Mouse (Mus musculus) kidney, embryonic 14.5 days (tissue): Measurements from ENCODE around the gene Ambra1. TPM values are rescaled to one million over a fixed set of nuclear protein-coding genes. Genes with fewer than 3 reads are reported as not detected.

ENCODE experiments used
- ATAC-seq: fragments of 200-750 bp; cut with Nextera tagmentation; 2 replicates; pipeline ENCODE4 v1.8.0; 2017; ENCODE audit warnings: moderate number of reproducible peaks, mild to moderate bottlenecking, moderate TSS enrichment, moderate library complexity; ENCODE audit not compliant: low FRiP score, low TSS enrichment
- H3K27ac ChIP-seq: fragments of 300-500 bp; sonication (generic); 2 replicates; pipeline ENCODE4 v1.5.1; 2014; ENCODE audit warnings: low read depth, mild to moderate bottlenecking, low read length, moderate library complexity, mixed read lengths
- H3K27me3 ChIP-seq: fragments of 300-500 bp; sonication (generic); 2 replicates; pipeline ENCODE4 v1.6.1; 2014; ENCODE audit warnings: mild to moderate bottlenecking, low read length; ENCODE audit not compliant: control insufficient read depth, insufficient read depth
- H3K36me3 ChIP-seq: fragments of 300-500 bp; sonication (generic); 2 replicates; pipeline ENCODE4 v1.6.1; 2014; ENCODE audit warnings: low read length, mixed read lengths; ENCODE audit not compliant: control insufficient read depth, insufficient read depth
- H3K4me1 ChIP-seq: fragments of 300-500 bp; sonication (generic); 2 replicates; pipeline ENCODE4 v1.6.1; 2014; ENCODE audit warnings: low read length, mixed read lengths; ENCODE audit not compliant: control insufficient read depth, insufficient read depth
- H3K4me2 ChIP-seq: fragments of 300-500 bp; sonication (generic); replicated peaks from 2 replicates; pipeline ENCODE4 v1.6.1; 2014; ENCODE audit warnings: low read depth, mild to moderate bottlenecking, low read length
- H3K4me3 ChIP-seq: fragments of 300-500 bp; sonication (generic); 2 replicates; pipeline ENCODE4 v1.5.1; 2014; ENCODE audit warnings: mild to moderate bottlenecking, low read length
- H3K9ac ChIP-seq: fragments of 300-500 bp; sonication (generic); 2 replicates; pipeline ENCODE4 v1.6.1; 2014; ENCODE audit warnings: low read depth, mild to moderate bottlenecking, low read length, moderate library complexity
- H3K9me3 ChIP-seq: fragments of 300-500 bp; sonication (generic); 2 replicates; pipeline ENCODE4 v1.6.1; 2016; ENCODE audit warnings: low read length; ENCODE audit not compliant: control insufficient read depth
- WGBS: fragments of 180-500 bp; shearing (Covaris S2); extraction: QIAGEN DNeasy Blood & Tissue Kit; methylation state at CpG from one replicate; pipeline ENCODE4 v1.1.7; 2014; 5-methylcytosine and 5-hydroxymethylcytosine counted together
- polyA plus RNA-seq: library from polyadenylated mRNA; unstranded; fragments of >200 nt; fragmentation: Nextera tagmentation; extraction: Ambion mirVana; gene quantifications from 2 replicates; pipeline ENCODE4 v1.2.1, GENCODE M21; 2014

The Ambra1 gene
- polyA plus RNA-seq, 1 experiment from 2014 or later = 20.3 TPM

GRCm38 (mm10) chr2:91955121-91955591 lies 225.2 kb downstream of the Ambra1 start:
- no peak for ATAC-seq
- no peaks in the 10 kb centered on the region for H3K36me3 ChIP-seq
- WGBS = 88% methylated on average over 4 of the region's 4 CpGs
- no peak overlapping the region for H3K9ac ChIP-seq
- peaks cover 28% of the 10 kb centered on the region for H3K4me1 ChIP-seq
- H3K9me3 ChIP-seq = no peaks in the 10 kb centered on the region
- no peak overlapping the region for H3K4me2 ChIP-seq
- H3K27ac ChIP-seq = no peak overlapping the region
- H3K4me3 ChIP-seq = no peak overlapping the region
- no peaks in the 10 kb centered on the region for H3K27me3 ChIP-seq

- 87% methylated on average over 6 of the region's 6 CpGs for WGBS
- Histone ChIP-seq H3K27ac (no peak overlapping the region), H3K36me3 (no peaks in the 10 kb centered on the region), H3K4me3 (no peak overlapping the region), H3K4me2 (no peak overlapping the region), H3K27me3 (no peaks in the 10 kb centered on the region), H3K4me1 (peaks cover 21% of the 10 kb centered on the region), H3K9ac (no peak overlapping the region), H3K9me3 (no peaks in the 10 kb centered on the region)
- no peak for ATAC-seq
These were observed 225.9 kb downstream of the Ambra1 start for GRCm38 (mm10) chr2:91955875-91956274.

- Histone ChIP-seq H3K4me3 (no peak overlapping the region), H3K9me3 (no peaks in the 10 kb centered on the region), H3K36me3 (no peaks in the 10 kb centered on the region; the same call in 1 of the 2 replicates), H3K4me2 (no peak overlapping the region), H3K9ac (no peak overlapping the region; the same call in 1 of the 2 replicates), H3K4me1 (peaks cover 25% of the 10 kb centered on the region), H3K27me3 (no peaks in the 10 kb centered on the region), H3K27ac (no peak overlapping the region)
- ATAC-seq = no peak
- 52% methylated on average over 4 of the region's 4 CpGs for WGBS
These were observed 227.2 kb downstream of the Ambra1 start for GRCm38 (mm10) chr2:91957096-91957495.

- no peak overlapping the region for H3K4me2 ChIP-seq
- no peak overlapping the region for H3K4me3 ChIP-seq
- no peak overlapping the region for H3K27ac ChIP-seq
- no peaks in the 10 kb centered on the region; the same call in 1 of the 2 replicates for H3K36me3 ChIP-seq
- no peak for ATAC-seq
- no peaks in the 10 kb centered on the region for H3K27me3 ChIP-seq
- peaks cover 32% of the 10 kb centered on the region for H3K4me1 ChIP-seq
- H3K9ac ChIP-seq = no peak overlapping the region
- H3K9me3 ChIP-seq = no peaks in the 10 kb centered on the region
- WGBS = 90% methylated on average over 8 of the region's 8 CpGs
These were observed 228.1 kb downstream of the Ambra1 start for GRCm38 (mm10) chr2:91958049-91958448.

GRCm38 (mm10) chr2:91958701-91959457 lies 228.9 kb downstream of the Ambra1 start:
- Histone ChIP-seq H3K4me1 (peaks cover 26% of the 10 kb centered on the region), H3K9me3 (no peaks in the 10 kb centered on the region), H3K4me3 (no peak overlapping the region), H3K4me2 (no peak overlapping the region), H3K36me3 (no peaks in the 10 kb centered on the region; the same call in 1 of the 2 replicates), H3K27ac (no peak overlapping the region), H3K27me3 (no peaks in the 10 kb centered on the region), H3K9ac (no peak overlapping the region)
- ATAC-seq = no peak
- WGBS = 38% methylated on average over 10 of the region's 10 CpGs

- Histone ChIP-seq H3K9me3 (no peaks in the 10 kb centered on the region), H3K4me2 (no peak overlapping the region), H3K36me3 (no peaks in the 10 kb centered on the region; the same call in 1 of the 2 replicates), H3K27ac (no peak overlapping the region), H3K9ac (no peak overlapping the region), H3K4me1 (peaks cover 23% of the 10 kb centered on the region; the same call in 1 of the 2 replicates), H3K4me3 (no peak overlapping the region), H3K27me3 (no peaks in the 10 kb centered on the region)
- 81% methylated on average over 11 of the region's 11 CpGs for WGBS
- ATAC-seq = no peak
These were observed 229.8 kb downstream of the Ambra1 start for GRCm38 (mm10) chr2:91959544-91960410.

- Histone ChIP-seq H3K36me3 (no peaks in the 10 kb centered on the region; the same call in 1 of the 2 replicates), H3K4me2 (no peak overlapping the region), H3K4me3 (no peak overlapping the region), H3K9ac (no peak overlapping the region), H3K27ac (no peak overlapping the region), H3K4me1 (peaks cover 24% of the 10 kb centered on the region), H3K27me3 (no peaks in the 10 kb centered on the region), H3K9me3 (no peaks in the 10 kb centered on the region)
- no peak for ATAC-seq
- WGBS = 93% methylated on average over 5 of the region's 5 CpGs
These were observed 230.5 kb downstream of the Ambra1 start for GRCm38 (mm10) chr2:91960459-91960858.

GRCm38 (mm10) chr2:91961901-91962761 lies 232.2 kb downstream of the Ambra1 start:
- Histone ChIP-seq H3K4me3 (peak overlapping the region; percentile 90), H3K4me1 (peaks cover 25% of the 10 kb centered on the region), H3K9me3 (no peaks in the 10 kb centered on the region), H3K4me2 (peak overlapping the region; percentile 85), H3K9ac (peak overlapping the region; percentile 92; the same call in 1 of the 2 replicates), H3K27me3 (no peaks in the 10 kb centered on the region; the same call in 1 of the 2 replicates), H3K36me3 (no peaks in the 10 kb centered on the region; the same call in 1 of the 2 replicates), H3K27ac (no peak overlapping the region)
- 52% methylated on average over 4 of the region's 4 CpGs for WGBS
- ATAC-seq = no peak
